Mouse (Mus musculus) embryonic facial prominence, embryonic 13.5 days (tissue): Measurements from ENCODE around the gene Reps2. TPM values are rescaled to one million over a fixed set of nuclear protein-coding genes. Genes with fewer than 3 reads are reported as not detected.

Experiments used
- ATAC-seq: fragments of 200-750 bp; cut with Nextera tagmentation; 2 replicates; pipeline ENCODE4 v1.8.0; 2017; ENCODE audit warnings: low read depth; ENCODE audit not compliant: insufficient number of reproducible peaks, insufficient read depth, low FRiP score, low TSS enrichment
- H3K27ac ChIP-seq: fragments of 300-500 bp; sonication (generic); 2 replicates; pipeline ENCODE4 v1.5.1; 2015; ENCODE audit warnings: moderate library complexity, mild to moderate bottlenecking, inconsistent platforms
- H3K27me3 ChIP-seq: fragments of 300-500 bp; sonication (generic); 2 replicates; pipeline ENCODE4 v1.6.1; 2015; ENCODE audit warnings: mild to moderate bottlenecking, inconsistent platforms
- H3K36me3 ChIP-seq: fragments of 300-500 bp; sonication (generic); 2 replicates; pipeline ENCODE4 v1.6.1; 2015; ENCODE audit warnings: mild to moderate bottlenecking, inconsistent platforms
- H3K4me1 ChIP-seq: fragments of 300-500 bp; sonication (generic); 2 replicates; pipeline ENCODE4 v1.6.1; 2015; ENCODE audit warnings: inconsistent platforms
- H3K4me2 ChIP-seq: fragments of 300-500 bp; sonication (generic); 2 replicates; pipeline ENCODE4 v1.6.1; 2015; ENCODE audit warnings: moderate library complexity, mild to moderate bottlenecking, inconsistent platforms
- H3K4me3 ChIP-seq: fragments of 300-500 bp; sonication (generic); 2 replicates; pipeline ENCODE4 v1.5.1; 2015; ENCODE audit warnings: mild to moderate bottlenecking, inconsistent platforms
- H3K9ac ChIP-seq: fragments of 300-500 bp; sonication (generic); 2 replicates; pipeline ENCODE4 v1.6.1; 2015; ENCODE audit warnings: mild to moderate bottlenecking, inconsistent platforms
- H3K9me3 ChIP-seq: fragments of 300-500 bp; sonication (generic); 2 replicates; pipeline ENCODE4 v1.6.1; 2016; ENCODE audit warnings: inconsistent platforms
- WGBS: fragments of 180-500 bp; shearing (Covaris S2); methylation state at CpG from one replicate; pipeline ENCODE4 v1.1.7; 2015; ENCODE audit warnings: mixed read lengths; 5-methylcytosine and 5-hydroxymethylcytosine counted together
- polyA plus RNA-seq: library from polyadenylated mRNA; unstranded; fragments of >200 nt; fragmentation: Nextera tagmentation; extraction: Ambion mirVana; gene quantifications from 2 replicates; pipeline ENCODE4 v1.2.1, GENCODE M21; 2015

Gene Reps2
- polyA plus RNA-seq, 1 experiment from 2014 or later = 1.00 TPM

DNA sequence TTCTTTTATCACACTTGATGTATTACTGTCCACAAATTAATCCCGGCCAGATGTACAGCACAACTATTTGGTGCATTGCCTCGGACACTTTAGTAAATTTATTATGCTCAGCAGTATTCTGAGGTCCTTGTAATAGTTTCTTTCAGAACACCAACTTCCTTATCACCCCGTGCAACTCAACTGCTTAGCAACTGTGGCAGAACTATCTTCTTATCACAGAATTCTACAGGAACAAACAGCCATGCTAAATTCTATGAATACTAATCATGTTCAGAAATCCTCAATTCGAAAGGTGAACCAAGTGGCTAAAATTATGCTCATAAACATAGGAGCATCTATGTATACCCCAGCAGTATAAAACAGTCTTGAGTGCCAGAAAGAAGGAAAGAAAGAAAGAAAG lies 1.7 kb downstream of the Reps2 start:
- no peak overlapping the region for H3K4me3 ChIP-seq
- H3K27ac ChIP-seq = no peak overlapping the region
- H3K9me3 ChIP-seq = no peaks in the 10 kb centered on the region
- 75% methylated on average over 4 of the region's 4 CpGs for WGBS
- H3K27me3 ChIP-seq = peaks cover 47% of the 10 kb centered on the region
- H3K4me1 ChIP-seq = no peaks in the 10 kb centered on the region
- no peak for ATAC-seq
- H3K4me2 ChIP-seq = peak overlapping the region; percentile 73; the same call in 1 of the 2 replicates
- H3K9ac ChIP-seq = no peak overlapping the region
- no peaks in the 10 kb centered on the region for H3K36me3 ChIP-seq

DNA sequence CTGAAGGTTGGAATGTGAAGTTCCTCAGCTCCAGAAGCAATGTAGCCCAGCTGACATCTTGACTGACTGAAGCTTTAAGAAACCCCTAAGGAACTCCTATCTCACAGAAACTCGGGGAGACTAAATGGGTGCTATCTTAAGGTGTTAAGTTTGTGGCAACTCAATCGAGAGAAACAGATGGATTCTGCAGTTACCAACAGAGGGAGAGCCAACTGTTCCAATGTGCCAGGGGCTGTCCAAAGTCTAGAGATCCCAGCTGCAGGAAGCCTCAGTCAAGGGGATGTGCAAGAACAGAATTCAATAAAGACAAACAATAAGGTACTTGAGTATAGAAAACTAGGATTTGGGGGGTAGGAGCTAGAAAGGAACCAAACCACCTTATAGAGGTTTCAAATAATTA lies 8.3 kb downstream of the Reps2 start:
- no peaks in the 10 kb centered on the region for H3K4me1 ChIP-seq
- ATAC-seq = no peak
- no peak overlapping the region for H3K4me3 ChIP-seq
- no peaks in the 10 kb centered on the region for H3K36me3 ChIP-seq
- no peaks in the 10 kb centered on the region for H3K9me3 ChIP-seq
- no peak overlapping the region for H3K9ac ChIP-seq
- no peak overlapping the region for H3K4me2 ChIP-seq
- WGBS = 56% methylated on average over 2 of the region's 2 CpGs
- no peak overlapping the region for H3K27ac ChIP-seq
- H3K27me3 ChIP-seq = peaks cover 24% of the 10 kb centered on the region

GRCm38 (mm10) chrX:162622091-162622437 lies 21.4 kb downstream of the Reps2 start:
- peaks cover 7% of the 10 kb centered on the region; the same call in 1 of the 2 replicates for H3K27me3 ChIP-seq
- H3K4me3 ChIP-seq = no peak overlapping the region
- no peaks in the 10 kb centered on the region for H3K9me3 ChIP-seq
- H3K36me3 ChIP-seq = no peaks in the 10 kb centered on the region
- H3K9ac ChIP-seq = no peak overlapping the region
- no peaks in the 10 kb centered on the region for H3K4me1 ChIP-seq
- H3K4me2 ChIP-seq = no peak overlapping the region
- no peak for ATAC-seq
- no peak overlapping the region for H3K27ac ChIP-seq
- WGBS = 74% methylated on average over 1 of the region's 1 CpGs

GRCm38 (mm10) chrX:162621194-162622090 lies 22.0 kb downstream of the Reps2 start:
- Histone ChIP-seq H3K4me3 (no peak overlapping the region), H3K4me1 (no peaks in the 10 kb centered on the region), H3K9me3 (no peaks in the 10 kb centered on the region), H3K9ac (no peak overlapping the region), H3K27me3 (peaks cover 7% of the 10 kb centered on the region; the same call in 1 of the 2 replicates), H3K36me3 (no peaks in the 10 kb centered on the region), H3K4me2 (no peak overlapping the region), H3K27ac (no peak overlapping the region)
- WGBS = 72% methylated on average over 5 of the region's 5 CpGs
- no peak for ATAC-seq

DNA sequence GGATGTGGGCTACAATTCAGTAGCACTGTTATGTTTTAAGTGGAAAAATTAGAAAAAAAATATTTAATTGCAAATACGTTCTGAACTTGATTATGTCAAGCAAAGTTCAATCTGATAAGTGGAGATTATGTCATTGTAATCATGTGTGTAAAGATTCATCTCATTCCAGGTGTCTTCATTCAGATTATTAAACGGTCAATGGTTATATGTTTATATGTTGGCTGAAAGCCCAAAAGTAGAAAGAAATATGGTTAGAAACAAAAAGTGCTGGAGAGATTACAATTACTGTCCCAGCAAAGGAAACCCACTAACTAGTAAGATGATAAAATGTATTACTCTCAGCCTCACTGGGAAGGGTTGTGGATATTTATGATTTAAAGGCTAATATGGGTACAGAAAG lies 23.7 kb downstream of the Reps2 start:
- 74% methylated on average over 2 of the region's 2 CpGs for WGBS
- peaks cover 15% of the 10 kb centered on the region; the same call in 1 of the 2 replicates for H3K27me3 ChIP-seq

DNA sequence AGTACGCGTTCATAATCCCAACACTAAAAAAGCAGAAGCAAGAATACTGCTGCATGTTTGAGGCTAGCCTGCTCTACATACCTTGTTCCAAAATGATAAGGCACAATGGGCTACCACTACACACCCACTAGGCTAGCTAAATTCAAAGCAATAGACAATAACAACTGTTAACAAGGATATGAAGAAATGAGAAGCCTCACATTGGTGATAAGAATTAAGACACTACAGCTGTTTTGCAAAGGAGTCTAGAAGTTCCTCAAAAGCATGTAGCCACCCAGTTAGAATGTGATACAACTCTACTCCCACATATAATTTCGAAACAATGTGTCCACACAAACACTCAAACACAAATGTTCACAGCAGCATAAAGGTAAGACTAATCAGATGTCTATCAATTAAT lies 24.9 kb downstream of the Reps2 start:
- H3K27ac ChIP-seq = no peak overlapping the region
- peaks cover 20% of the 10 kb centered on the region for H3K27me3 ChIP-seq
- H3K9me3 ChIP-seq = no peaks in the 10 kb centered on the region
- WGBS = 92% methylated on average over 3 of the region's 3 CpGs
- no peak overlapping the region for H3K9ac ChIP-seq
- H3K4me2 ChIP-seq = no peak overlapping the region
- no peaks in the 10 kb centered on the region for H3K4me1 ChIP-seq
- no peak overlapping the region for H3K4me3 ChIP-seq
- no peak for ATAC-seq
- no peaks in the 10 kb centered on the region for H3K36me3 ChIP-seq

More for the DNA sequence above, 23.7 kb downstream of the Reps2 start:
- Histone ChIP-seq H3K36me3 (no peaks in the 10 kb centered on the region), H3K4me2 (no peak overlapping the region), H3K9ac (no peak overlapping the region), H3K9me3 (no peaks in the 10 kb centered on the region), H3K4me1 (no peaks in the 10 kb centered on the region), H3K4me3 (no peak overlapping the region), H3K27ac (no peak overlapping the region)
- ATAC-seq = no peak

DNA sequence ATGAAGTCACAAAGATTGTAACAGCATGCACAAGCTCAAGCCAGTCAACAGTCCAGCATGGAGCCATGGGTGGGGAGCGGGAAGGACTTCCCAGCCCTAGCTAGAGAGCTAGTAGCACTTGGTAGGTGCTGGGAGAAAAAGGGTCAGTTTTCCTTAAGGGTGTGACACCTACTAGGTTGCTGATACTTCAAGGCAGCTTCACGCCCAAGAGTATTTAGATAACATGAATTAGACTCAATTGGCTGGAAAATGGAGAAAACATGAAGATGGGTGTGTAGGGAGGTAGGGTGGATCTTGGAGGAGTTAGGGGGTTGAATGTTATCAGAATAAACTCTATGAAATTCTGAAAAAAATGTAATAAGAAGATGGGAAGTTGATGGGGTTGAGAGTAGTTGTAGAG lies 37.3 kb downstream of the Reps2 start:
- peaks cover 3% of the 10 kb centered on the region for H3K27me3 ChIP-seq
- no peak overlapping the region for H3K27ac ChIP-seq
- H3K4me2 ChIP-seq = no peak overlapping the region
- H3K4me3 ChIP-seq = no peak overlapping the region
- no peak overlapping the region for H3K9ac ChIP-seq
- no peaks in the 10 kb centered on the region for H3K9me3 ChIP-seq
- no peaks in the 10 kb centered on the region for H3K4me1 ChIP-seq
- no peak for ATAC-seq
- WGBS = 78% methylated on average over 2 of the region's 2 CpGs
- H3K36me3 ChIP-seq = no peaks in the 10 kb centered on the region

- H3K4me2 ChIP-seq = no peak overlapping the region
- H3K27ac ChIP-seq = no peak overlapping the region
- no peaks in the 10 kb centered on the region for H3K4me1 ChIP-seq
- no peaks in the 10 kb centered on the region for H3K27me3 ChIP-seq
- no peaks in the 10 kb centered on the region for H3K36me3 ChIP-seq
- no peak overlapping the region for H3K9ac ChIP-seq
- ATAC-seq = no peak
- no peak overlapping the region for H3K4me3 ChIP-seq
- no peaks in the 10 kb centered on the region for H3K9me3 ChIP-seq
- WGBS = 78% methylated on average over 3 of the region's 3 CpGs
These were observed 43.8 kb downstream of the Reps2 start for GRCm38 (mm10) chrX:162599666-162600065.

DNA sequence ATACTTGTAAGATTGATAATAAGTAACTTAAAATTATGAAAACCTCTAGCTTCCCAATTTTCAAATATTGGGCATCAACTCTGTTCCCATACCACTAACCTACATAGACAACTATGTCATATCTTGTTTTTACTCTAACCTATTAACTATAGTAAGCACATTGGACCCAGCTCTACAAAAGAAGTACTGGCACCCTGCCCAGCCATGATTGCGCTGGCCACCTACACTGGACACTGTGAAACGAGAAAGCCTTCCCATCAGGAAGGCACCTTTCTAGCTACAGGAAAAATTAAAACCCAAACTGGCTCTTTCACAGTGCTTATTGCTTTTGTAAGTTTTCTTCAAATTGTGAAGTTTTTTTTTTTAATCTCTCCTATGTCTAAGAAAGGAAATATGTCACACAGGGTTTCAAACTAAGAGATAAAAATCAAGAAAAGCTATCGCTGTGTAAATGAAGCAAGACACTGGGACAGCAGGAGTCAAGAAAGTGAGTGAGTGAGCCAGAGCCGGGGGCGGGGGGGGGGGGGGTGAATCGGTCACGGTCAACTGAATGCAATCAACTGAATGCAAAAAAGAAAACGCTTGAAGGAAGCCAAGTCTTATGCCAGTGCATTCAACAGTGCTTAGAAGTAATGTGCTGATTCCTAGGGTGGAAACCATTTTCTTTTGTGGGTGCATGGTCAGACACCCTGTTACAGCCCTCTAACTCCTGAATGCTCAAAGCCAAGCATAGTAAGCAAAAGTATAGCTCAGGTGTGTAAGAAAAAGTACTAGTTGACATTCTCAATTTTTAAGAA lies 52.2 kb downstream of the Reps2 start:
- H3K27me3 ChIP-seq = no peaks in the 10 kb centered on the region
- WGBS = 62% methylated on average over 8 of the region's 8 CpGs
- no peaks in the 10 kb centered on the region for H3K4me1 ChIP-seq
- no peaks in the 10 kb centered on the region for H3K36me3 ChIP-seq
- H3K9ac ChIP-seq = no peak overlapping the region
- H3K9me3 ChIP-seq = no peaks in the 10 kb centered on the region
- H3K4me3 ChIP-seq = no peak overlapping the region
- H3K4me2 ChIP-seq = no peak overlapping the region
- no peak for ATAC-seq
- H3K27ac ChIP-seq = no peak overlapping the region

DNA sequence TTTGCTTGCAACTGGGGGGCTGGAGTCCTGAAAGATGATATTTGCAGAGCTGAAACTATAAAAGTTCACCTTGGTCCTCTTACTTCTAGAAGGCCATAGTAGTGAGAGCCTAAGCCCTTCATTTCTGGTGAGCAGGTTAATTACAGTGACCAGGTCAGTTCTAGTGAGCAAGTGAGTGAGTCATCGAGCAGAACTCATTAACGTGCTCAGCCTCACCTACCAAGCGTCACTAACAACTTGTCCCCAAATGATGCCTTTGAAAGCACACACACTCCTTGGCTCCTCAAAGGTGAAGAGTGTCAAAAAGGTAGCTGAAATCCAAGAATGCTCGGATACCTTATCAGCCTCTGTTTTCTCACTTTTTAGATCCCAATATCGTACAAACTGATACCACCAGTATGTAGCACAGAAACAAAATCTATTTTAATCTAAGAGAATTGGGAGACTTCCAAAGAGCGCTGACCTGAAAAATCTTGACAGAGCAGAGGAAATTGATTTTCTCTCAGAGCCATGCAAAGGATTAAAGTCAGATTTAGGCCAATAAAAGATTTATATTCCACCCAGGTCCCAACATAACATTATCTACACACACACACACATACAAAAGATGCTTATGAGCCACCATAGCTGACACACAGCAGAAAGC lies 53.2 kb downstream of the Reps2 start:
- H3K4me1 ChIP-seq = no peaks in the 10 kb centered on the region
- H3K9me3 ChIP-seq = no peaks in the 10 kb centered on the region
- no peak overlapping the region for H3K4me2 ChIP-seq
- no peak overlapping the region for H3K27ac ChIP-seq
- H3K27me3 ChIP-seq = no peaks in the 10 kb centered on the region
- ATAC-seq = no peak
- no peak overlapping the region for H3K9ac ChIP-seq
- H3K4me3 ChIP-seq = no peak overlapping the region
- H3K36me3 ChIP-seq = no peaks in the 10 kb centered on the region
- WGBS = 76% methylated on average over 6 of the region's 6 CpGs

- no peak overlapping the region for H3K27ac ChIP-seq
- 74% methylated on average over 3 of the region's 3 CpGs for WGBS
These were observed 54.2 kb downstream of the Reps2 start for GRCm38 (mm10) chrX:162589173-162589805.

More at GRCm38 (mm10) chrX:162589173-162589805, 54.2 kb downstream of the Reps2 start:
- ATAC-seq = no peak
- Histone ChIP-seq H3K27me3 (peaks cover 9% of the 10 kb centered on the region; the same call in 1 of the 2 replicates), H3K9ac (no peak overlapping the region), H3K4me2 (no peak overlapping the region), H3K4me3 (no peak overlapping the region), H3K36me3 (no peaks in the 10 kb centered on the region), H3K9me3 (no peaks in the 10 kb centered on the region), H3K4me1 (no peaks in the 10 kb centered on the region)
